Mouse (Mus musculus): ENCODE measurements around the gene Olfr671. TPM values are rescaled to one million over a fixed set of nuclear protein-coding genes. Genes with fewer than 3 reads are reported as not detected.
A peak's percentile ranks its signal among the peaks of the same experiment; 100 is the strongest.
"Not testable (repeated sequence)": the region's sequence is repeated elsewhere in the genome, so short reads cannot be mapped to it uniquely, and the experiment has no call there.

Gene Olfr671
- total and polyA plus RNA-seq, 3 experiments: not detected

DNA sequence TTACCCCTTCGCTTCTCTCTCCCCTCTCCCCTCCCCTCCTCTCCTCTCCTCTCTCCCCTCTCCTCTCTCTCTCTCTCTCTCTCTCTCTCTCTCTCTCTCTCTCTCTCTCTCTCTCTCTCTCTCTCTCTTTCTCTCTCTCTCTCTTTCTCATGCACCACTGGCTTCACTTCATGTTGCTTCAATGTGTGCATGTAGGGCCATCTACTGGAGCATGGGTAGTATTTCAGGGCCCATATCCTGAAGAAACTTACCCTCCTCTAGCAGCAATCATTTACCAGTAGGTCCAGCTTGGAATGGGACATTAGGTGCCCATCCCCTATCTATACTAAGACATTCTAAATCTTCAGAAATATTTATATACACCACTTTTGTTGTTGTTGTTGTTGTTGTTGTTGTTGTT is 43.6 kb upstream of the Olfr671 start:
- H3K9me3 ChIP-seq (replicated peaks; ENCODE audit: low read length): no peaks in the 10 kb centered on the region

DNA sequence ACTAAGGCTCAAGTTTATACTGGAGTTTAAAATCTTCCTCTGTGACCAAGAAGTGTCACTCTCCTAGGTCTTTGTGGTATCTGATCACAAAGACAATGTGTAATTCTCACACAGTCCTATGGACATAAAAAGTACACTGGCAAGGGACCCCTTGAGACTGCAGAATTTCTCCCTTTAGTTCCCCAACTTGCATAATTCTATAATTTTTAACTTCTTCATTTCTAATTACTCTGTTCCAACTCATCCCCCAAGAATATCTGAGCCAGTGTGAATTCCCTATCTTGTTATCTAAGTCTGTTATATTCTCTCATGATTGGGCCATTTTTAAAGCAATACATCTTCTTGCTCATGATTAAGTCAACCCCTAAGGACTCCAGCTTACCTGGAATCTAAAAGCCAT is 23.0 kb upstream of the Olfr671 start, which contains the start of gene Olfr672:
TSS of gene Olfr672 (minus strand) at position 101 of the 400 bp plus-strand sequence.
- dilution Hi-C loops (cut with MboI; ENCODE audit: extremely low pct_ligation_motif_present, extremely low pct_unique_long_range_greater_than_20kb, low sequenced_read_pairs) (no loop called here), in situ Hi-C loops (cut with MboI; ENCODE audit: low pct_ligation_motif_present, low pct_unique_long_range_greater_than_20kb, low sequenced_read_pairs) (no loop called here)
- H3K27me3 ChIP-seq (replicated peaks): no peaks in the 10 kb centered on the region
- H3K4me2 ChIP-seq (ENCODE audit: insufficient read depth, low read depth, poor library complexity, severe bottlenecking): no peak within 1 kb of the TSS
- no peaks in the 10 kb centered on the region for H3K9me3 ChIP-seq (replicated peaks; ENCODE audit: low read length)
- H3K27ac ChIP-seq (ENCODE audit: insufficient read depth, low read depth): no peak within 1 kb of the TSS
- no peak within 1 kb of the TSS for H3K9ac ChIP-seq (ENCODE audit: insufficient read depth, low read depth)
- no peak for DNase-seq (ENCODE audit: extremely low read depth)
- no peaks in the 10 kb centered on the region for H3K4me1 ChIP-seq (ENCODE audit: control insufficient read depth in 1 of 2, insufficient read depth in 2 of 2)
- no peaks in the 10 kb centered on the region for H3K79me2 ChIP-seq (replicated peaks; ENCODE audit: control insufficient read depth, extremely low read depth, insufficient read depth, poor library complexity, severe bottlenecking)
- H3K4me3 ChIP-seq (replicated peaks in 1 of 3; ENCODE audit: low read depth in 2 of 3, low read length in 2 of 3, poor library complexity in 1 of 3): no peak within 1 kb of the TSS
- no peaks in the 10 kb centered on the region for H3K36me3 ChIP-seq (replicated peaks in 1 of 2; ENCODE audit: control insufficient read depth in 1 of 2, insufficient read depth in 1 of 2, low read length in 1 of 2)
- TF ChIP-seq CHD1 (IDR thresholded peaks at IDR 0.05; ENCODE audit: low read depth, low read length): no peak
- TF ChIP-seq MAZ (IDR thresholded peaks at IDR 0.05; ENCODE audit: low read depth, low read length): no peak
- no peak for TF ChIP-seq POLR2AphosphoS2 (IDR thresholded peaks at IDR 0.05; ENCODE audit: low read depth, low read length)
- no peak for TF ChIP-seq MYC (IDR thresholded peaks at IDR 0.05; ENCODE audit: low read depth, low read length)
- TF ChIP-seq MAX (IDR thresholded peaks at IDR 0.05; ENCODE audit: low read length): no peak
- TF ChIP-seq ZMIZ1 (IDR thresholded peaks at IDR 0.05; ENCODE audit: low read depth, low read length): no peak

More for the DNA sequence above, 43.6 kb upstream of the Olfr671 start:
- TF ChIP-seq RAD21 (IDR thresholded peaks at IDR 0.05; ENCODE audit: low read depth, low read length) (peak; percentile 59), CHD1 (IDR thresholded peaks at IDR 0.05; ENCODE audit: low read depth, low read length) (no peak), CTCF (conservative IDR thresholded peaks at IDR 0.05 in 1 of 2, IDR thresholded peaks at IDR 0.05 in 1 of 2; ENCODE audit: low read depth in 2 of 2, low read length in 2 of 2) (peak; percentile 17 to 55; a peak in 2 of 4 replicates), SMC3 (IDR thresholded peaks at IDR 0.05; ENCODE audit: low read depth, low read length) (peak; percentile 30; the same call in 1 of the 2 replicates), MEF2A (IDR thresholded peaks at IDR 0.05; ENCODE audit: borderline replicate concordance, low read depth, low read length) (no peak)
- DNase-seq (ENCODE audit: extremely low read depth): peak; percentile 52
- in situ Hi-C loops (cut with MboI; ENCODE audit: low pct_ligation_motif_present, low pct_unique_long_range_greater_than_20kb, low sequenced_read_pairs) (no loop called here), dilution Hi-C loops (cut with MboI; ENCODE audit: extremely low pct_ligation_motif_present, extremely low pct_unique_long_range_greater_than_20kb, low sequenced_read_pairs) (no loop called here)
- Histone ChIP-seq H3K4me1 (ENCODE audit: control insufficient read depth in 1 of 2, insufficient read depth in 2 of 2) (no peaks in the 10 kb centered on the region), H3K79me2 (replicated peaks; ENCODE audit: control insufficient read depth, extremely low read depth, insufficient read depth, poor library complexity, severe bottlenecking) (no peaks in the 10 kb centered on the region), H3K9ac (ENCODE audit: insufficient read depth, low read depth) (no peak overlapping the region), H3K4me2 (ENCODE audit: insufficient read depth, low read depth, poor library complexity, severe bottlenecking) (no peak overlapping the region), H3K27ac (ENCODE audit: insufficient read depth, low read depth) (no peak overlapping the region), H3K27me3 (replicated peaks) (no peaks in the 10 kb centered on the region), H3K4me3 (replicated peaks in 1 of 3; ENCODE audit: low read depth in 2 of 3, low read length in 2 of 3, poor library complexity in 1 of 3) (no peak overlapping the region), H3K36me3 (replicated peaks in 1 of 2; ENCODE audit: control insufficient read depth in 1 of 2, insufficient read depth in 1 of 2, low read length in 1 of 2) (no peaks in the 10 kb centered on the region)

DNA sequence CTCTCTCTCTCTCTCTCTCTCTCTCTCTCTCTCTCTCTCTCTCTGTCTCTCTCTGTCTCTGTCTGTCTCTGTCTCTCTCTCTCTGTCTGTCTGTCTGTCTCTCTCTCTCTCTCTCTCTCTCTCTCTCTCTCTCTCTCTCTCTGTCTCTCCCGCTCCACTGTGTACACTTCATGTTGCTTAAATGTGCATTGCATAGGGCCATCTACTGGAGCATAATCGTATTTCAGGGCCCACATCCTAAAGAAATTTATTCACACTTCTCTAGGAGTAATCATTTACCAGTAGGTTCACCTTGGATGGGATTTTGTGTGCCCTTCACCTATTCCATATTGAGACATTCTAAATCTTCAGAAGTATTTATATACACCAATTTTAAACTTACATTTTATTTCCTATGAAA is 6.4 kb downstream of the Olfr671 start:
- H3K36me3 ChIP-seq (replicated peaks in 1 of 2; ENCODE audit: control insufficient read depth in 1 of 2, insufficient read depth in 1 of 2, low read length in 1 of 2); H3K4me2 ChIP-seq (ENCODE audit: insufficient read depth, low read depth, poor library complexity, severe bottlenecking); H3K27me3 ChIP-seq (replicated peaks); H3K4me1 ChIP-seq (ENCODE audit: control insufficient read depth in 1 of 2, insufficient read depth in 2 of 2); H3K9ac ChIP-seq (ENCODE audit: insufficient read depth, low read depth); H3K27ac ChIP-seq (ENCODE audit: insufficient read depth, low read depth); H3K4me3 ChIP-seq (replicated peaks in 1 of 3; ENCODE audit: low read depth in 2 of 3, low read length in 2 of 3, poor library complexity in 1 of 3); in situ Hi-C loops (cut with MboI; ENCODE audit: low pct_ligation_motif_present, low pct_unique_long_range_greater_than_20kb, low sequenced_read_pairs); H3K79me2 ChIP-seq (replicated peaks; ENCODE audit: control insufficient read depth, extremely low read depth, insufficient read depth, poor library complexity, severe bottlenecking); dilution Hi-C loops (cut with MboI; ENCODE audit: extremely low pct_ligation_motif_present, extremely low pct_unique_long_range_greater_than_20kb, low sequenced_read_pairs); H3K9me3 ChIP-seq (replicated peaks; ENCODE audit: low read length): not testable (repeated sequence)
- TF ChIP-seq RAD21 (IDR thresholded peaks at IDR 0.05; ENCODE audit: low read depth, low read length) (peak; percentile 28), CTCF (conservative IDR thresholded peaks at IDR 0.05 in 1 of 2, IDR thresholded peaks at IDR 0.05 in 1 of 2; ENCODE audit: low read depth in 2 of 2, low read length in 2 of 2) (peak in 1 of 2 experiments; percentile 39; a peak in 1 of 4 replicates)
- peak; percentile 14 for DNase-seq (ENCODE audit: extremely low read depth)
